Mouse (Mus musculus) hindbrain, embryonic 10.5 days (tissue): ENCODE measurements around the gene Vps37b. TPM values are rescaled to one million over a fixed set of nuclear protein-coding genes. Genes with fewer than 3 reads are reported as not detected.

ENCODE experiments used
- DNase-seq: peaks from one replicate; pipeline ENCODE4 v3.0.0-alpha.2; 2017; ENCODE audit warnings: low spot score
- H3K27ac ChIP-seq: fragments of 300-500 bp; sonication (generic); 2 replicates; pipeline ENCODE4 v1.5.1; 2016; ENCODE audit warnings: mild to moderate bottlenecking, moderate library complexity
- H3K27me3 ChIP-seq: fragments of 300-500 bp; sonication (generic); 2 replicates; pipeline ENCODE4 v1.6.1; 2016; ENCODE audit warnings: mild to moderate bottlenecking; ENCODE audit not compliant: poor library complexity, insufficient read depth, severe bottlenecking
- H3K36me3 ChIP-seq: fragments of 300-500 bp; sonication (generic); 2 replicates; pipeline ENCODE4 v1.6.1; 2016; ENCODE audit warnings: mild to moderate bottlenecking, moderate library complexity
- H3K4me1 ChIP-seq: fragments of 300-500 bp; sonication (generic); replicated peaks from 2 replicates; pipeline ENCODE4 v1.6.1; 2016; ENCODE audit warnings: mild to moderate bottlenecking
- H3K4me3 ChIP-seq: fragments of 300-500 bp; sonication (generic); 2 replicates; pipeline ENCODE4 v1.5.1; 2016; ENCODE audit warnings: mild to moderate bottlenecking, moderate library complexity
- H3K9me3 ChIP-seq: fragments of 300-500 bp; sonication (generic); 2 replicates; pipeline ENCODE4 v1.6.1; 2016; ENCODE audit warnings: mild to moderate bottlenecking, moderate library complexity
- WGBS: fragments of 180-500 bp; shearing (Covaris S2); methylation state at CpG from one replicate; pipeline ENCODE4 v1.1.7; 2016; 5-methylcytosine and 5-hydroxymethylcytosine counted together
- polyA plus RNA-seq: library from polyadenylated mRNA; unstranded; fragments of >200 nt; fragmentation: Nextera tagmentation; extraction: Ambion mirVana; gene quantifications from 2 replicates; pipeline ENCODE4 v1.2.1, GENCODE M21; 2016

Gene Vps37b
- polyA plus RNA-seq, 1 experiment from 2014 or later, result 71.8 TPM

DNA sequence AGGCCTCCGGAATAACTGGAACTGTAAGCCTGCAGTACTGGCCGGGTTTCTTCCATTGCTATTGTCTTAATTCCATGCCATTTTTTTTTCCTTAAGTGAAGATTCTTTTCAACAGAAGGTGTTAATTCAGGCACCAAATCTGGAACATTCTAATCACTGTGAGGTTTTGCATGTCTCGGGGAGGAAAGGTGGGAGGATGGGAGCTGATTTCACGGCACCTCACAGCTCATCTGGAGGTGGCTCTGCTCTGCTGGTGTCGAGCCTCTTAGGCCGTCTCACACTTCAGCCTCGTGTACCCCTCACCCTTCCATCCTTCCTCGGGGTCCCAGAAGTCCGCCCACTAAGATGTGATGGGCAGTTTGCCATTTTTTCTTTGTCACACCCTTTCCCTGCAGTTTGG, 9.0 kb upstream of the Vps37b start:
- 0 out of 2 replicates have a peak, but pooled peaks cover 3% of the 10 kb centered on the region for H3K27me3 ChIP-seq
- no peaks in the 10 kb centered on the region for H3K36me3 ChIP-seq
- DNase-seq, result no peak
- 75% methylated on average over 9 of the region's 9 CpGs for WGBS
- H3K27ac ChIP-seq, result peak overlapping the region; percentile 71
- H3K9me3 ChIP-seq, result no peaks in the 10 kb centered on the region
- no peak overlapping the region for H3K4me3 ChIP-seq
- peaks cover 53% of the 10 kb centered on the region for H3K4me1 ChIP-seq

DNA sequence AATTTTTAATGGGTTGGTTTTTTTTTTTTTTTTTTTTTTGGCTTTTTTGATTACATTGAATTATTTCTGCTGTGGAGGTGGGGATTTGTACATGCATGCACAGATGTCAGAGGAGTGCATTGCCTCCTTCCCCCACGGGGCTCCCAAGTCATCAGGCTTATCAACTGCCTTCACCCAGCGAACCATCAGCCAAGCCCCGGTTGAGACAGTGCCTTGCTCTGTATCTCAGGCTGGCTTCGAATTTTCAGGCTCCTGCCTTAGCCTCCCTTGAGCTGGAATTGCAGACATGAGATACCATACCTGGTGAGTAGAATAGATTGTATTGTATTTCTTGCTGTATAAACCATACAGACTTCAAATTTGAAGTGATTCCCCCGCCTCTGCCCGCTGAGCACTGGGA, 7.5 kb upstream of the Vps37b start:
- Histone ChIP-seq H3K27me3 (no peaks in the 10 kb centered on the region), H3K27ac (no peak overlapping the region), H3K9me3 (no peaks in the 10 kb centered on the region), H3K4me3 (no peak overlapping the region), H3K4me1 (peaks cover 48% of the 10 kb centered on the region), H3K36me3 (no peaks in the 10 kb centered on the region)
- WGBS, result 91% methylated on average over 6 of the region's 6 CpGs
- DNase-seq, result no peak

DNA sequence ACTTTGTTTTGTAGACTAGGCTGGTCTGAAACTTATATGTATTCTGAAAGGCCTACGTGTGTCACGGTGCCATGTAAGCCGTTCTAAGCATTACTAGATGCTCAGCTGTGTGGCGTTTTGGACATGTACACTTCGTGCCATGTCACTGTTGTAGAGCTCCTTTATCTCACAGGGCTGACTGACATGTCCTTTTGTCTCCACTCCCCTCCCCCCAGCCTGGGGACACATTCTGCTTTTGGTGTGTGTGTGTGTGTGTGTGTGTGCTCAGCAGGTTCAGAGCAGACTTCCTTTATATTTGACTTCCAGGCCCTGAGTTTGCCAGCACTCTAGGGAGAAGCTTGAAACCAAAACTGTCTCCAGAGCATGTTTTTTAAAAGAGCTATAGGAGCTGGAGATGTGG, 4.8 kb upstream of the Vps37b start:
- H3K4me3 ChIP-seq, result no peak overlapping the region; the same call in 1 of the 2 replicates
- WGBS, result 19% methylated on average over 5 of the region's 5 CpGs
- no peaks in the 10 kb centered on the region for H3K9me3 ChIP-seq
- peak overlapping the region; percentile 84 for H3K27ac ChIP-seq
- H3K4me1 ChIP-seq, result peaks cover 33% of the 10 kb centered on the region
- no peaks in the 10 kb centered on the region for H3K27me3 ChIP-seq
- DNase-seq, result peak; percentile 84
- no peaks in the 10 kb centered on the region for H3K36me3 ChIP-seq

DNA sequence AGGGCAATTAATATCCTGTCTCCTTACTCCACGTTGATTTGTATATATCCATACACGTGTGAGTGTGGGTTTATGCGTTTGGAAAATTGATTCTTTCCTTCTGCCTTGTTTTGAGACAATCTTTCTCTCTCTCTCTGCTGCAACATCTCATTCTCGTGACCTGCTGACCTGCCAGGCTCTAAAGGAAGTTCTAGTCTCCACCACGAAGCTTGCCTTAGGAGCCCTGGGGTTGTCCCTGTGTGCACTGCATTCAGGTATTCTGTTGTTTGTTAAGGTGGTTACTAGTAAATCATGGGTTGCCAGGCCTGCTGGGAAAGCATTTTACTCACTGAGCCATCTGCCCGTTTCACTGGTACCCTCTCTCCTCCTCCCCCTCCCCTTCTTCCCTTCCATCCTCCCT, 4.3 kb upstream of the Vps37b start:
- DNase-seq, result no peak
- peaks cover 32% of the 10 kb centered on the region for H3K4me1 ChIP-seq
- 34% methylated on average over 6 of the region's 6 CpGs for WGBS
- peak overlapping the region; percentile 84 for H3K27ac ChIP-seq
- H3K9me3 ChIP-seq, result no peaks in the 10 kb centered on the region
- no peak overlapping the region; the same call in 1 of the 2 replicates for H3K4me3 ChIP-seq
- no peaks in the 10 kb centered on the region for H3K27me3 ChIP-seq
- no peaks in the 10 kb centered on the region for H3K36me3 ChIP-seq

DNA sequence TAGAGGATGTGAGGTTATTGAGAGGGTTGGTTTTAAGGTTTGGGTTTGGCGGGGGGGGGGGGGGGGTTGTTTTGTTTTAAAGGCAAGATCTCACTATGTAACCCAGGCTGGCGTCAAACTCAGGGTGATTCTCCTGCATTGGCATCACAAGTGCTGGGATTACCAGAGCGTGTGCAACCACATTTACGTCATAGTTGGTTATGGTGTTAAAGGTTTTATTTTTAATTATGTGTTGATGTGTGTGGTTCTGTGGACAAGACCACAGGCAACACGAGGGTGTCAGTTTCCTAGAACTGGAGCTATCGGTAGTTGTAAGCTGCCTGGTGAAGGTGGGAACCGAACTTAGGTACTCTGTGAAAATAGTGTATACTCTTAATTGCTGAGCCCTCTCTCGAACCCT, 3.7 kb upstream of the Vps37b start:
- Histone ChIP-seq H3K27ac (peak overlapping the region; percentile 84), H3K4me3 (no peak overlapping the region), H3K36me3 (no peaks in the 10 kb centered on the region), H3K4me1 (peaks cover 34% of the 10 kb centered on the region), H3K27me3 (no peaks in the 10 kb centered on the region), H3K9me3 (no peaks in the 10 kb centered on the region)
- DNase-seq, result no peak
- 79% methylated on average over 7 of the region's 8 CpGs for WGBS

DNA sequence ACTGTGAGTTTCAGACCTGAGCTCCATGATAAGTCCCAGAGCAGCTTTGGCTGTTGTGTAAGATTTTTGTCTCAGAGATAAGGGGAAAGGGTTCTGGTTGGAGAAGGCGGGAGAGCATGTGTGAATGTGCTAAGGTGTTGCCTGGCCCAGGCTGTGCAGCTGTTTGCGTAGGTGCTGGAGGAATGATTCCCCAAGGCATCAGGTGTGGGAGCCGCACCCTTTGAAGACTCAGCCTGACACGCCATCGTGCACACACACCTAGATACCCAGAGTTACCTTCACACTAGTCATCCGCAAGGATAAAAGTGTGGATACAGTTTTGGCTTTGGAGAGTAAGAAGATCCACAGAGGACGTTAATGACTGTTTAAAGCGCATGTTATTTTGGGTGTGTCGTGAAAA, 3.3 kb upstream of the Vps37b start:
- WGBS, result 90% methylated on average over 9 of the region's 9 CpGs
- H3K27me3 ChIP-seq, result no peaks in the 10 kb centered on the region
- peak overlapping the region; percentile 84 for H3K27ac ChIP-seq

DNA sequence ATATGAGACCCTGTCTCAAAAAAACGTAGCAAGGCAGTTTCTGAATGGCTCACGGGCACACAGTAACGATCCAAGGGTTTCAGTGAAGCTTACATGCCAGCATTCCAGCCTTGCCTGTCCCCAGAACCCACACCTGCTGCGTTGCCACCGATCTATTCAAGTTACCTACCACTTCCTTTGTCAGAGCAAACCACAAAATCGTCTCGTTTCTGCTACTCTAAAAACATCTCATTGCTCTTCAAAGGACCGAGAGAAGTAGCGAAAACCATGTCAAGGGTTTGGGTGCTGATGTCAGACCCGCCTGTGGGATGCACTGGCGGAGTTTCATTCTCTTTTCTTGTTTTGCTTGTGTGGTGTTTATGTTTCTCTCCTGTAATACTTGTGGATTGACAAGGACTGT, 2.4 kb upstream of the Vps37b start:
- WGBS, result 75% methylated on average over 11 of the region's 11 CpGs
- no peak for DNase-seq
- Histone ChIP-seq H3K4me1 (peaks cover 48% of the 10 kb centered on the region), H3K9me3 (no peaks in the 10 kb centered on the region), H3K27ac (no peak overlapping the region), H3K4me3 (no peak overlapping the region), H3K27me3 (no peaks in the 10 kb centered on the region), H3K36me3 (peaks cover 5% of the 10 kb centered on the region; the same call in 1 of the 2 replicates)

More for the DNA sequence above, 3.3 kb upstream of the Vps37b start:
- Histone ChIP-seq H3K9me3 (no peaks in the 10 kb centered on the region), H3K4me3 (no peak overlapping the region), H3K4me1 (peaks cover 38% of the 10 kb centered on the region), H3K36me3 (no peaks in the 10 kb centered on the region)
- DNase-seq, result no peak

DNA sequence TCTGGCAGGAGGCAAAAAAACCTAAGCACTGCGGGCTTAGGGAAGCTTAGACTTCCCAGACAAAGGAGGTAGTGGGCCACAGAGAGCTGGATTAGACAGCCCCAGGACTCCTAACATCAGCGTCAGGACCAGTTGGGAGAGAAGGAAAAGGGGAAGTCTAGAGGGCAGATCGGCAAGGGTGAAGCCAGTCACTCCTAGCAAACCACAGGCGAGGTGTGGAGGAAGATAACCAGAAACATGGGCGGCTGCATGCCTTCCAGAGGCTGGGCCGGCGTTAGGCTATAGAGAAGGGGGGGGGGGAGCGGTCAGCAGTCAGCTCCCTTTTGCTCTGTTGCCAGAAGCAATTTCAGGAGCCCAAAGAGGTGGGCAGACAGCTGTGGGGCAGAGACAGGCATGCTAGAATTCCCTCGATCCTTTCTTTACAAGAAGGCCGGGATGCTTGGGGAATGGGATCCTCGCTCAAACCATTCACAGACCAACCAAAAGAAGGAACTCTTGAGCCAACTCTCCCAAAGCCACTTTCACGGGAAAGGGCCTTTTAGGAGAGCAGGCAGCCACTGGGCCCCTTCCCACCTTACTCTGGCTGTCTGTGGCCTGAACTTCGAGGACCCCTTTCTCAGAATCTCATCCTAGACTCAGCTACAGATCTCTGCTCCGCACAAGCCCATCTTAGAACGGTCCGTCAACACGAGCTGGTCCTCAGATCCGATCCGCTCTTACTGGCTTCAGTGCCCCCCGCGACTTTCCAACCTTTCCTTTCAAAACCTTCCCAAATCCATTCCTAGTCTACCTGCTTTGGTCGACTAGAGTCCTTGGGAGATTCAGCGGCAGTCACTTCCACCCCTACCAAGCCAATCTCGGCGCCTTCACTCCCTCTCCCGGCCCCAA, 758 bp downstream of the Vps37b start:
- WGBS, result 2% methylated on average over 26 of the region's 26 CpGs
- peak; percentile 43 for DNase-seq
- no peaks in the 10 kb centered on the region for H3K9me3 ChIP-seq
- H3K27ac ChIP-seq, result peak overlapping the region; percentile 98
- H3K4me1 ChIP-seq, result peaks cover 62% of the 10 kb centered on the region
- no peaks in the 10 kb centered on the region for H3K27me3 ChIP-seq
- H3K4me3 ChIP-seq, result peak overlapping the region; percentile 98
- peaks cover 32% of the 10 kb centered on the region for H3K36me3 ChIP-seq

DNA sequence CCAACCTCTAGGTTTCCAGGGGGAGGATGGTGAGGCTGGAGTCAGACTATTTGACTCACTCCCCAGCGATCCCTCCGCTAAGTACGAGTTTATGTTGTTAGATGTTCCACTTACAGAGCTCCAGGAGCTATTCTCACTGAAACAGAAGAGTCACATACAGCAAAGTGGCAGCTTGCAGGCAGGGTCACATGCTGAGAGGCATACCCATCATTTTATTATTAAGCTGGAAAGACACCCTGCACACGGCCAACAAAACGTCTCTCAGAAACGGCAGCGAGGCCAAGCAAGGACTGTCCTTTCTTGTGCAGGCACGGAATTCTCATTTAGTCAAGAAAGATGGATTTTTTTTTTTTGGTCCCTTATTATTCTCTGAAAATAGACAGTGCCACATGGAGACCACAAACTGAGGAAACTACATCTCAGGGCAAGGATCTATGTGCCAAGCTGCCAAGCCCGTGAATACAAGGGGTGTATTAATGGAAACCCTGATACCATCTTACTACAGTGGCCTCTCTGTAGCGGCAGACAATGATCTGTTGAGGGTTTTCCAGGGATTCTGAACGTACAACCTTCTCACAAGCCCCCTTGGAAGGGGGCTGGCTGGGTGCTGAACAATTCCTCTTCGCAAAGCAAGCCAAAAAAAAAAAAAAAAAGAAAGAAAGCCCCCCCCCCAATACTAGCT, 1.5 kb downstream of the Vps37b start:
- no peak for DNase-seq
- Histone ChIP-seq H3K27ac (peak overlapping the region; percentile 98), H3K4me3 (peak overlapping the region; percentile 98), H3K36me3 (peaks cover 40% of the 10 kb centered on the region), H3K27me3 (no peaks in the 10 kb centered on the region), H3K4me1 (peaks cover 64% of the 10 kb centered on the region), H3K9me3 (no peaks in the 10 kb centered on the region)
- WGBS, result 52% methylated on average over 12 of the region's 12 CpGs

DNA sequence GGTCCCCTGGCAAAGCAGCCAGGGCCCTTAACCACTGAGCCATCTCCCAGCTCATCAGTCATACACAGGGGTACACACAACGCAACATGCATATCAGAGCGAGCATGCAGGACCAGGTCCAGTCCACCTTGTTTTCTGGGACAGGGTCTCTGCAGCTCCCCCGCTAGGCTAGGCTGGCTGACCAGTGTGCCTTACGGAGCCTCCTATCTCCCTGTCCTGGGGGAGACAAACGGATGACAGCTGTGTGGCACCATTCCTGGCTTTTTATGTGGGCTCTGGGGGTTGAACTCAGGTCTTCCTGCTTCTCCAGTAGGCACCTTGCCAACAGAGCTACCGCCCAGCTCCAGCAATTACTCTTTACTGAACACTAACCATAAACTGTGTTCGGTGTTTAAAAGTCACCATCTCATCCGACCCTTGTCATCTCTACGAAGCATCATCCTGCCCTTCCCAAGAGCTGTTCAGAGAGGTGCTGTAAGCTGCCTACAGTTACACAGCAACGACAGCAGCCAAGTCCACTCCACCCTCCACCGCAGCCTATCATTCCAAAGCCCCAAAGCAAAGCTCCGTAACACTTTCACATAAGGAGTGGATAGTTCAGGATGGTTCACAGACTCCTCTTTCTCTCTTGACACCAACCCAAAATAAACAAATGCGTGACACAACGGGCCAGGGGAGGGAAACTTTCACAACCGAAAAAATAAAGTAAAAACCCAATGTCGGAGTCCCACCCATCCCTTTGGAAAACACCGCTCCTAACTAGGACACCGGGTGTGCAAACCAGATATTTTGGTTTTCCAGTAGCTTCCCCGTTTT, 2.6 kb downstream of the Vps37b start:
- Histone ChIP-seq H3K4me1 (peaks cover 72% of the 10 kb centered on the region), H3K9me3 (no peaks in the 10 kb centered on the region), H3K4me3 (0 out of 2 replicates have a peak overlapping the region, but pooled peaks have one; percentile 98), H3K36me3 (peaks cover 40% of the 10 kb centered on the region), H3K27ac (0 out of 2 replicates have a peak overlapping the region, but pooled peaks have one; percentile 0), H3K27me3 (no peaks in the 10 kb centered on the region)
- WGBS, result 93% methylated on average over 19 of the region's 19 CpGs
- DNase-seq, result no peak

DNA sequence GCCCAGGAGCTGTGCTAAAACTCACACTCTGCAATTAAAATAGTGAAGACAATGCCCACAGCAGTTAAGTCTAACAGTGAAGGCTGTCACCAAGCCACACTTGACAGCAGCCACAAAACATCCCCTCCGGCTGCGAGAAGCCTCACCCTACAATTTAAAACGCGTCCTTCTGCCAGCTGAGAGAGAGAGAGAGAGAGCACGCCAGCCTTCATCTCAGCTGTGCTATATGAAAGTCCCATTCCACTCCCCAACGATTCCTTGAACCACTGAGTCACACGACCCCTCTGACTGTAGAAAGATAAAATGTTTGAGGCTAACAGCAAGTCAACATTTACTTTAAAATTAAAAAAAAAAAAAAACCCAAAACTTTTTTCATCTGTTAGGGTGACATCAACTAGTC, 3.4 kb downstream of the Vps37b start:
- 73% methylated on average over 7 of the region's 7 CpGs for WGBS
- Histone ChIP-seq H3K27me3 (no peaks in the 10 kb centered on the region), H3K36me3 (peaks cover 40% of the 10 kb centered on the region), H3K4me1 (peaks cover 77% of the 10 kb centered on the region), H3K4me3 (0 out of 2 replicates have a peak overlapping the region, but pooled peaks have one; percentile 9), H3K27ac (peak overlapping the region; percentile 63; the same call in 1 of the 2 replicates), H3K9me3 (no peaks in the 10 kb centered on the region)
- DNase-seq, result no peak

DNA sequence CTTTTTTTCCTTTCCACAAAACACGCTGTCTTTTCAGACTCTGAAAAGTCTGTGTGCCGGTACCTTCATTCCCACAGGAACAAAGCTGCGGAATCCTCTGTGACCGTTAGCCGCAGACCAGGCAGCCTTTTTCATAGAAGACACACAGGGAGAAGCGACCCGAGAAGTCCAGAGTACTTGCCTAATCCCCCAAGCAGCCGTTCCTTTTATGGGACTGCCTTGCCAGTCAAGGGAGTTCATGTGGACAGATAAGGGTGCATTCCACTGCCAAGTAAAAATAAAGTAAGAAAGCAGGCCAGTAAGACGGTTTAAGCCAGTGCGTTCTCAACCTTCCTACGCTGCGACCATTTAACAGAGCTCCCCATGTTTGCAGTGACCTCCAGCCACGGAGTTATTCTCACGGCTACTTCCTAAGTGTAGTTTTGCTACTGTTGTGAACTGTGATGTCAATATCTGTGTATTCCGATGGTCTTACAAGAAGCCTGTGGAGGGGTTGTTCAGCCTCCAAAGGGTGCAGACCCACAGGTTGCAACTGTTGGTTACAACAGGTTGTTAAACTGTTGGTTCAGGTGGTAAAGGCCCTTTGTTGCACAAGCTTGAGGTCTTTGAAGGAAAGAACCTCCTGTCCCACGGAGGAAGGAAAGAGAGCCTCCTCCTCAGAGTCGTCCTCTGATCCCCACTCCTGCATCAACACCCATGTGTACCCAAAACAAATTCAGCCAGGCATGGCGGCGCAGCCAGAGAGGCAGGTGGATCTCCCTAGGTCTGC, 4.2 kb downstream of the Vps37b start:
- Histone ChIP-seq H3K27ac (peak overlapping the region; percentile 63), H3K27me3 (no peaks in the 10 kb centered on the region), H3K4me1 (peaks cover 85% of the 10 kb centered on the region), H3K4me3 (0 out of 2 replicates have a peak overlapping the region, but pooled peaks have one; percentile 9), H3K9me3 (no peaks in the 10 kb centered on the region), H3K36me3 (peaks cover 44% of the 10 kb centered on the region)
- WGBS, result 76% methylated on average over 19 of the region's 19 CpGs
- DNase-seq, result no peak
